Mouse (Mus musculus) testis, postnatal 10 days (tissue): ENCODE results near the gene Phldb2.

Experiments used
- DNase-seq: peaks from one replicate; pipeline ENCODE4 v3.0.0; 2021; ENCODE audit warnings: low spot score

Gene Phldb2

GRCm38 (mm10) chr16:45791286-45791685 lies 162.1 kb downstream of the Phldb2 start:
- DNase-seq: no peak

DNA sequence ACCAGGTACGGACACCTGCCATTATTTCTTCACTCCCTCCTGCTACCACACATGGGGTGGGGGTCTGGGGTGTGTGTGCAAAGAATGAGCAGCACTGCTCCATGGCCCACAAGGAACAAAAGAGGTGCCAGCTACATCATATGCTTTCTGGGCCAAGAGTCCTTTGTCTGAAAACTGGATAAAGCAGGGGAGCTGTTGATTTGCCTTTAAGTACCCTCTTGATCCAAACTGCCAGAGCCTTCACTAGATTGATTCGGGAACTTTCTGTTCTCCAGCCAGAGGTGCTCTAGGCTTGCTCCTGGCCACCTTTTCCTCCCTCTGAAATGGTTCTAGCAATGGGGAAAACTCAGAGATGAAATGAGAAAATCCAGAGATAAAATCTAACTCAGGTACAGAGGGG lies 164.1 kb downstream of the Phldb2 start:
- DNase-seq: no peak

DNA sequence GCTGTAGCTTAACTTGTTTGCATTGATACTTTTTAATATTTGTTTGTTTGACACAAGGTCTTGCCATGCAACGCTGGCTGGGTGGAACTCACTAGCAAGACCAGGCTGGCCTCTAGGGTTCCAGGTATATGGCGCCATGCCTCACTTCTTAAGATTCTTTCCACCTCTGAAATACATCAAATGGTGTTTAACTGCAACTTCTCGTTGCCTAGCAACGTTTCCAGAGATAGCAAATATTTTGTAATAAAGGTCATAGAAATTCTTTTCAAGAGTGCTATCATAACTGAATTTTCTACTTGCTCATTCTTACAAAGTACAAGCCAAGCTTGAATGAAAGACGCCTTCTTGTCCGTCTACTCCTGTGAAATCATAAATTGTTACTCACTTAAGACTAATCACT lies 165.7 kb downstream of the Phldb2 start:
- DNase-seq: no peak

- no peak for DNase-seq
Measured at GRCm38 (mm10) chr16:45786639-45787038, 166.8 kb downstream of the Phldb2 start.

DNA sequence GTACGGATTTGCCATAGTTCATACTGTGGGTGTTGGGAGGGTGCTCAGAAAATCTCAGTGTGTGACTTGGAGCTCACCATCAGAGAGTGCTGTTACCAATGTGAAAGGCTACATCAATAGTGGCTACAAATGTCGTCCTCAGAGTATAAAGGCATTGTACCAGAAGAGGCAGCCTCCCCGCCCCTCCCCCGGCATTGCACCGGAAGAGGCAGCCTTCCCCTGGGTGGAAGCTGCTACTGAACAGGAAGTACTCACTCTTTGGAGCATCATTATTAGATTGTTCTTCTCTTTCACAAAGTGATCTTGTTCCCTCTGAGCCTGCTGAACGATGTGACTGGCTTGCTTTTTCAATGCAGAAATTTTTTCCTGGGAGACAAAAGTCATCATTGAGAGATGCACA lies 173.4 kb downstream of the Phldb2 start:
- no peak for DNase-seq

GRCm38 (mm10) chr16:45774813-45775212 lies 178.6 kb downstream of the Phldb2 start:
- DNase-seq: no peak

DNA sequence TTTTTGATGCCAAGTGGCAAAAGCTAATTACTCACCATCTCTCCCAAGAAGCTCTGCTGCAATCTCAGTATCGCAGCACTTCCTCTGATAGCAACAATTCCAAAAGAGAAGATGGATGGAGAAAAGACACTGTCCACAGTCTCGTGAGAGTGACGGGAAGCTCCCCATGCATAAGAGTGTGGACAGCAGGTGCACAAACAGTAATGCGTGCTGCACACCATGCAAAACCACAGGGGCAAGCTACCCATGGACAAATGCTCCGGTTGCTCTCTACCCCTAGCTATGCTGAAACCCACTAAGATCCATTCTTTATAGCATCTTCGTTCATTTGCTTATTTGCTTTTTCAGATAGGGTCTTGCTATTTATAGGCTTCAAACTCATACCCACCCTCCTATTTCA lies 182.5 kb downstream of the Phldb2 start:
- no peak for DNase-seq

- DNase-seq: no peak
Measured at GRCm38 (mm10) chr16:45767853-45768640, 185.4 kb downstream of the Phldb2 start.

- DNase-seq: no peak
Measured at GRCm38 (mm10) chr16:45767434-45767833, 186.0 kb downstream of the Phldb2 start.

- no peak for DNase-seq
Measured at GRCm38 (mm10) chr16:45765801-45766494, 187.4 kb downstream of the Phldb2 start.

GRCm38 (mm10) chr16:45765102-45765501 lies 188.3 kb downstream of the Phldb2 start:
- no peak for DNase-seq

DNA sequence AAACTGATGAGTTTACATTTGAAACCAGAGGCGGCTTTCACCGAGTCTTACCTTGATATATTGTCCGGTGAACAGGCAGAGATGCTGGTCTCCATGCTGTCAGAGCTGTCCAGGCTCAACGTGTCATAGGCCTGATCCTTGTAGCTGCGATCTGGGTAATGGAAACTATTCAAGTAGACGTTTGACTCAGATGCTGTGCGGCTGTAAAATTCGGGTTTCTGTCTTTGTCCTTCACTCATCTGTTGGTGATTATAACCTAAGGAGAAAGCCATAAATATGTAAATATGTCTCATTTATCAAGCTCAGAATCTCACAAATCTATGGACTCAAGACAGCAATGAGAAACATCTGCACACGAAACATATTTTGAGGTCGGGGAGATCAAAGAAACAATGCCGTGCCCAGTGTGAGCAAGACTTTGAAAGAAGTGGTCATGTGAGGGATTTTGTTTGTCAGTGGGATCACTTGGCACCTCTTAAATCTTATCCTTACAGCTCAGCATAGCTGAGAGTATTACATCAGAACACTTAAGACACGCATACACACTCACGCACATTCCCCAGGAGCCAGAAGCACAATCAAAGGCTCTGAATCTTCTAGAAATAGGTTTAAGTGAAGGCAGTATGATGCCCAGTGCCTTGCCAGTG lies 190.4 kb downstream of the Phldb2 start:
- DNase-seq: no peak

- no peak for DNase-seq
Measured at GRCm38 (mm10) chr16:45761425-45761824, 192.0 kb downstream of the Phldb2 start.

GRCm38 (mm10) chr16:45758726-45759269 lies 194.6 kb downstream of the Phldb2 start:
- DNase-seq: no peak

DNA sequence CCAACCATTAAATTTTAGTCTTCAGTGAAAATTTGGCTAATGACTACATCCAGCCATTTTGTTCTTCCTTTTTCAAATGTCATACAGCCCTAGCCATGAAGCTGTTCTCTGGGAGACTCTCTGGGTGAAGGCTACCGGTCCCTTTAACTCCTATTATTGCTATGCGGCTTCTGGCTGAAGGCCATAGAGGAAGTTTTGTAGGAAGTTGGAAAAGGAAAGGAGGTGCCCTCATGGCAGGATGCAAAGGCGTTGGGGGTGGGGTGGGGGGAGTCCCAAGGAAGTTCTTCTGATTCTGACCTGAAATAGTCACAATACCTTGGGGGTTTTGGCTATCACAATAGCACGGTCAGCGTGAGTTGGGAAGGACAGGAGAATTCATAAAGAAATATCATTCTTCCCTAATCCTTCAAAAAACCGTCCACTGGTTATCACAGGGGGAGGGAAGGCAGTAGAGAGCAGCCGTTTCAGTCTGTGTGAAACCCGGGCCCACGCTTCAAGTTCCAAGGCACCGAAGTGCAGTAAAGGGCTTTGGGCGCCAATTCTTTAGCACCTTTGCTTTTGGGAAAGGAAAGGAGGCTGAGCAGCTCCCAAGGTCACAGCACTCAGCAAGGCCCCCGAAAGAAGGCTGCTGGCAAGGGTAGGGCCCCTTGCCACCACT lies 195.8 kb downstream of the Phldb2 start:
- DNase-seq: no peak

DNA sequence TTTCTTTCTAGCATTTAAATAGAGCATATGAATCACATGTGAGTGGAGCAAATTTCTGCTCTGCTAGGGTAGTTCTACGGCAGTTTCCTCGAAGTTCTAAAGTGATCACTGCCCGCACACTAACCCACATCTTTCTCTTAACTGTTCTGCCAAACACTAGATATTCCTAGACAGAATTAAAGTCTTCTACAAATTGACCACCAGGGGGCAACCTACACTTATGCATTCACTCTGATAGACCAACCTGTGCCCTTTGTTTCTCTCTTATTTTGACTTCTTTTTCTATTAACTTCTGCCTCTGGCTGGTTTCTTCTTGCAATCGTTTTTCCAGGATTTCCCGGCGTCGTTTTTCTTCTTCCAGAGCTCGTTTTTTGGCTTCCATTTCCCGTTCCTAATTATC lies 196.5 kb downstream of the Phldb2 start:
- no peak for DNase-seq

DNA sequence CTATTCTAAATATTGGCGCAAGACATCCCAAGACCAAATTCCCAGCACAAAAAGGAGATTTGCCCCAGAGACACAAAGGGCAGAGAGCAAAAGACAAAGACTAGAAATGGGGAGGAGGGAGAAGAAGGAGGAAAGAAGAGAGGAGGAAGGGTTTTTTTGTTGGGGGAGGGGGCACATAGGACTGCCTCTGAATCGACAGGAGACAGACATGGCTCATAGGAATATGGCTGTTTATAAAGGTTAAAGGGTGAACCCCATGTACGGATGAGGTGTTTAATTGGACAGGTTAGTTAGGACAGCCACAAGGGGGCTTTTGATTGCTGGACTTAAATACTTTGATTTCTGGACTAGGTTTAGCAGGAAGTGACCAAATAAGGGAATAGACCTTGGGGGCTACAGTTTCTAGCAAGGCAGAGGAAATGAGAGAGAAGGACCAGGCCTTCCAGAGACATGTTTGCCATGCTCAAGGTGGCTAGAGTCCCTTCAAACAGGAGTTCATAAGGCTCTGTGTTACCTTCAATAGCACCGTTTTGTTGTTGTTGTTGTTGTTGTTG lies 209.7 kb downstream of the Phldb2 start:
- DNase-seq: no peak

- peak; percentile 98 for DNase-seq
Measured at GRCm38 (mm10) chr16:45742615-45743476, 210.6 kb downstream of the Phldb2 start, which contains the start of gene Abhd10. Abhd10 (minus strand) TSS chr16:45742955.

- no peak for DNase-seq
Measured at GRCm38 (mm10) chr16:45737880-45738279, 215.5 kb downstream of the Phldb2 start.

GRCm38 (mm10) chr16:45736724-45737123 lies 216.7 kb downstream of the Phldb2 start:
- no peak for DNase-seq

DNA sequence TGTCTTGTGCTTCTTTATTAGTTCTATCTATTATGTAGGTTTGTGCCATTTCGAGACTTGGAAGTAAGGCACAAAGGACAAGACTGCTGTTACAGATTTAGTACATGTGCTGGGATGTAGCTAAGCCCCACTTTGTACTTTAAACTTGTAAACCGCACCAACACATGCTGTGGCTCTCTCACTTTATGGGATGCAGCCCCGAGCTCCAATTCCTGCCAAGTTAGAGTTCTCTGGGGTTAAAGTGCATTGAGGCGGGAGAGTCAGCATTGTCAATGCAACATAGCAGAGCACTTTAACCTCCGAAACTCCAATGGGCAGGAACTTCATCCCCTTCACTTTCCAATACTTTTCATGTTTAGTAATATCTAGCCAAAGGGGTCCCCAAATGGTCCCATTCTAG lies 224.2 kb downstream of the Phldb2 start:
- no peak for DNase-seq
